Mouse (Mus musculus): Measurements from ENCODE around the gene Gm28374. TPM values are rescaled to one million over a fixed set of nuclear protein-coding genes. Genes with fewer than 3 reads are reported as not detected.
A peak's percentile ranks its signal among the peaks of the same experiment; 100 is the strongest.

The Gm28374 gene
- polyA plus RNA-seq, 1 experiment from 2014 or later, result 2.7 TPM

DNA sequence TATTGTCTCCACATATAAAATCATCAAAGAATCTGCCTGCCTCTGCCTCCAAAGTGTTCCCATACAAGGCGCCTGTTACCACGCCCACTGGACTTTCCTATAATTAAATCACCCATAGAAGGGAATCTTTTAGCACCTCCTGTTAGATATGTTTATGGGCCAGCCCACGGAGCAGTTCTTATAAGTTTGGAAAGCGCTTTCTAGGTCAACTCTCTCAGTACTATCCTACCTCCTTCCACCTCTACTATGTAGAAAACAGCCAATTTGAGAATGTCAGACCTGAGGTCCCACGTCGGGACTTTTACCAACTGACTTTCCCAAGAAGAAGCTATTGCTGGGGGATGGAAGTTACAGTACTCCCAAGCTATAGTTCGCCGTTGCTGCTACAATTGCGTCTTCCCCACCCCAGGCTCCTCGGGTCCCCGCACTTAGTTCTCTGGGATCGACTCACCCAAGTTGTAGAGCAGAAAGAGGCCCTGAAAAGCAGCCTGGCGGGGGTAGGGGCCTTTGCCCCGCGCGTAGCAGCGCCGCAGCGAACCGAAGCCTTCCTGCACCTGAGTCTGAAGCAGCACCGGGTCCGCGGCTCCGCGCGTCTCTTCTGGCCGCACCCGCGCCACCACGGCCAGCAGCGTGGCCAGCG, 35.4 kb upstream of the Gm28374 start:
- H3K27me3 ChIP-seq, result no peaks in the 10 kb centered on the region
- peaks cover 29% of the 10 kb centered on the region for H3K4me1 ChIP-seq (replicated peaks)
- H3K27ac ChIP-seq, result peak overlapping the region; percentile 97
- H3K9me3 ChIP-seq, result no peaks in the 10 kb centered on the region
- WGBS, result 4% methylated on average over 32 of the region's 32 CpGs
- H3K36me3 ChIP-seq, result peaks cover 57% of the 10 kb centered on the region
- peak overlapping the region; percentile 91 for H3K4me3 ChIP-seq (replicated peaks)
- no peak for ATAC-seq (ENCODE audit: insufficient number of reproducible peaks, insufficient read depth, low FRiP score, low TSS enrichment, low read depth)
- peak overlapping the region; percentile 88 for H3K9ac ChIP-seq (replicated peaks)
- peak overlapping the region; percentile 88 for H3K4me2 ChIP-seq

DNA sequence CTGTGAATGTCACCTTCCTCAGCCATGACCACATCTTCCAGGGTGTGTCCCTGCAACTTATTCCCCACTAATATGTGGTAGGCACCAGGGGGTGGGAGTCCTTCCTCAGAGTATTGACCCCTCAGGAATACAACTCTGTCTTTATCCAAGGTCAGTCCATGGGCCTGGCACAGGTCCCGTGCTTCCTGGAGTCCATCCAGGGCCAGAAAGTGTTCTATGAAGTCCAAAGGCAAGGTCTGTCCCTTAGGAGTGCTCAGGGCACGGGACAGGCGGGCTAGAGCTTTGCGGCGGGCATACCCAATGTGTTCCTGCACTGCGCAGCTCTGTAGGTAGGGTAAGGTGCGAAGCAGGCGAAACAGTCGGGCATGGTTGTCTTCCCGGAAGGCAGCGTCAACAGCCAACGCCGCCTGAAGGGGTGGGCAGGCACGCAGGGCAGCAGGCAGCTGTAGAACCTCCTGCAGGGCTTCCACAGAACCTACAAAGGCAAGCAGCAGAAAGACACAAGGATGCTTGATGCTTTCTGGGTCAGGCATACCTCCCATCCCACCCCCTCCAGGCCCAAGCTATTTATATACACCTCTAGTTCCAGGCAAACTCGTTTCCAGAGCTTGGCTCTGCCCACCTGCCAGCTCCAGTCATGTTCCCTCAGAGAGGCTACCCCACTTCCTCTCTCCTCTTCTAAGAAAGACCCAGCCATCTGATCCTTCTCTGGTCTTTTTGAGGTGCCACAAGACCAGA, 34.2 kb upstream of the Gm28374 start:
- 90% methylated on average over 15 of the region's 15 CpGs for WGBS

GRCm38 (mm10) chr19:6113116-6113515, 31.1 kb upstream of the Gm28374 start:
- Histone ChIP-seq H3K27ac (no peak overlapping the region), H3K27me3 (no peaks in the 10 kb centered on the region), H3K4me2 (no peak overlapping the region), H3K9me3 (no peaks in the 10 kb centered on the region), H3K4me1 (replicated peaks) (peaks cover 11% of the 10 kb centered on the region), H3K9ac (replicated peaks) (no peak overlapping the region), H3K36me3 (peaks cover 44% of the 10 kb centered on the region), H3K4me3 (replicated peaks) (no peak overlapping the region)
- 69% methylated on average over 6 of the region's 6 CpGs for WGBS
- ATAC-seq (ENCODE audit: insufficient number of reproducible peaks, insufficient read depth, low FRiP score, low TSS enrichment, low read depth), result no peak

More for the DNA sequence above, 34.2 kb upstream of the Gm28374 start:
- Histone ChIP-seq H3K4me1 (replicated peaks) (peaks cover 21% of the 10 kb centered on the region), H3K9ac (replicated peaks) (0 out of 2 replicates have a peak overlapping the region, but pooled peaks have one; percentile 18), H3K9me3 (no peaks in the 10 kb centered on the region), H3K27ac (no peak overlapping the region), H3K27me3 (no peaks in the 10 kb centered on the region), H3K4me2 (no peak overlapping the region; the same call in 1 of the 2 replicates), H3K4me3 (replicated peaks) (no peak overlapping the region), H3K36me3 (peaks cover 54% of the 10 kb centered on the region)
- no peak for ATAC-seq (ENCODE audit: insufficient number of reproducible peaks, insufficient read depth, low FRiP score, low TSS enrichment, low read depth)

DNA sequence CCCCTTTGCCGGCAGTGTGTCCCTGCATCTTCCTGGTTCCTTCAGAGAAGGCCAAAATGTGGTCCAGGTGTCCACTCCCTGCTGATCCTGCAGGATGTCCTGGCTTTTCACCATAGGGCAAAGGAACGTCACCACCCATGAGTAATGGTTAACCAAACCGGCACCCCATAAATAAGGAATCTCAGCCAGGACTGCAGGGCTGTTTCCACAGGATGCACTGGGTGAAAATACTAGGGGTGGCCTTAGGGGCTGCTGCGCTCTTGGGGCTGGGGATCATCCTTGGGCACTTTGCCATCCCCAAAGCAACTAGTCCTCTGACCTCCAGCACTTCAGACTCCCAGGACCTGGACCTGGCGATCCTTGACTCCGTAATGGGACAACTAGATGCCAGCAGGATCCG, 23.5 kb upstream of the Gm28374 start, which contains the start of gene Naaladl1:
Gene Naaladl1 (plus strand): TSS at position 197 of the 400 bp plus-strand sequence.
- 80% methylated on average over 7 of the region's 7 CpGs for WGBS
- no peak within 1 kb of the TSS for H3K9ac ChIP-seq (replicated peaks)
- no peak for ATAC-seq (ENCODE audit: insufficient number of reproducible peaks, insufficient read depth, low FRiP score, low TSS enrichment, low read depth)
- H3K36me3 ChIP-seq, result no peaks in the 10 kb centered on the region; the same call in 1 of the 2 replicates
- H3K4me1 ChIP-seq (replicated peaks), result no peaks in the 10 kb centered on the region
- no peak within 1 kb of the TSS for H3K4me2 ChIP-seq
- H3K4me3 ChIP-seq (replicated peaks), result no peak within 1 kb of the TSS
- no peaks in the 10 kb centered on the region for H3K27me3 ChIP-seq
- H3K9me3 ChIP-seq, result no peaks in the 10 kb centered on the region
- no peak within 1 kb of the TSS for H3K27ac ChIP-seq

- H3K4me1 ChIP-seq (replicated peaks), result no peaks in the 10 kb centered on the region
- no peak overlapping the region for H3K9ac ChIP-seq (replicated peaks)
- WGBS, result 77% methylated on average over 4 of the region's 4 CpGs
- H3K4me2 ChIP-seq, result no peak overlapping the region
- H3K4me3 ChIP-seq (replicated peaks), result no peak overlapping the region
- peaks cover 6% of the 10 kb centered on the region; the same call in 1 of the 2 replicates for H3K36me3 ChIP-seq
- no peaks in the 10 kb centered on the region for H3K9me3 ChIP-seq
- no peak overlapping the region for H3K27ac ChIP-seq
- H3K27me3 ChIP-seq, result no peaks in the 10 kb centered on the region
- ATAC-seq (ENCODE audit: insufficient number of reproducible peaks, insufficient read depth, low FRiP score, low TSS enrichment, low read depth), result no peak
Observed at GRCm38 (mm10) chr19:6104476-6104875, 22.4 kb upstream of the Gm28374 start.

DNA sequence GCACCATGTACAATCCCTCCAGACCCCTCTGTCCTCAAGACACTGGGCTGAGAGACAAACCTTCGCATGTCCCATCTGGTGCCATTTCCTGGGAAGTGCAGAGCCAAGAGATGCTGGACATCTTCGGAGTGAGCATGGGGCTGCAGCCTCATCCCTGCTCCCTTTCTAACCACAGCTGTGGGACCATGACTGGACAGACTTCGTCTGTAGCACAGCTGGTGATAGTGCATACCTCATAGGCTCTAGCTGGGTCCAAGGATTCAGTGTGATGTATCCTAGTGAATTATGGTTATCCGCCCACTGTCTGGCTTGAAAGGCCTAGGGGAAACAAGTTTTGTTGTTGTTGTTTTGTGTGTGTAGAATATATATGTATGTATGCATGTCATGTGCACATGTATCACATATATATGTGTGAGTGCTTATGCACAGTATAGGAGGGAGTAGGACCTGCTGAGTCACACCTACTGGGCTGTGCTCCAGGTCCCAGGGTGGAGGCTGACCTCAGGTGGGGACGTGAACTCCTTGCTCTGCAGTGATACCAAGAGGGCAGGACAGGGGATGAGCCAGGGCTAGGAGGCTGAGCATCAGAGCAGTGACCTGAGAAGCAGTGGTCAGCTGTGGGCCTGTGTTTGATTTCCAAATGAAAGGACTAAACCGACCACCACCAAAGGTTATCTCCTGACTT, 20.3 kb upstream of the Gm28374 start:
- no peak overlapping the region for H3K27ac ChIP-seq
- no peaks in the 10 kb centered on the region for H3K27me3 ChIP-seq
- peaks cover 16% of the 10 kb centered on the region for H3K36me3 ChIP-seq
- H3K9ac ChIP-seq (replicated peaks), result no peak overlapping the region
- ATAC-seq (ENCODE audit: insufficient number of reproducible peaks, insufficient read depth, low FRiP score, low TSS enrichment, low read depth), result no peak
- no peak overlapping the region for H3K4me2 ChIP-seq
- WGBS, result 84% methylated on average over 6 of the region's 6 CpGs
- no peaks in the 10 kb centered on the region for H3K4me1 ChIP-seq (replicated peaks)
- H3K4me3 ChIP-seq (replicated peaks), result no peak overlapping the region
- H3K9me3 ChIP-seq, result no peaks in the 10 kb centered on the region

DNA sequence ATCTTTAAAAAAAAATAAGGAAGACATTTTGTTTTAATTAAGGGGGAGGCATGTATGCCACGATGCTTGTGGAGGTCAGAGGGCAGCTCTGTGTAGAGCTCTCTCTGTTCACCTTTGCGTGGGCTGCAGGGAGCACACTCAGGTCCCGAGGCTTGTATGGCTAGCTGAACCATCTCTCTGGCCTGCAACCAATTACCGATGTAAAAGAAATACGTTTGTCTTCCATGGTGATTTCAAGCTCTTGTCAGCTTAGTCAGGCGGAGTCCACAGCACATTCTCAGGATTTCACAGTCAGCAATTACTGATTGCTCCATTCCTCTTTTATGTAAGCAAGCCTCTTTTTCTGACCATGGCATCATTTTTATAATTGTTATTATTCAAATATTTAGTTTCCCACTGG, 19.1 kb upstream of the Gm28374 start:
- Histone ChIP-seq H3K4me3 (replicated peaks) (no peak overlapping the region), H3K4me1 (replicated peaks) (no peaks in the 10 kb centered on the region), H3K9ac (replicated peaks) (no peak overlapping the region), H3K4me2 (no peak overlapping the region), H3K36me3 (peaks cover 25% of the 10 kb centered on the region), H3K9me3 (no peaks in the 10 kb centered on the region), H3K27me3 (no peaks in the 10 kb centered on the region), H3K27ac (no peak overlapping the region)
- WGBS, result 29% methylated on average over 6 of the region's 6 CpGs
- ATAC-seq (ENCODE audit: insufficient number of reproducible peaks, insufficient read depth, low FRiP score, low TSS enrichment, low read depth), result no peak

DNA sequence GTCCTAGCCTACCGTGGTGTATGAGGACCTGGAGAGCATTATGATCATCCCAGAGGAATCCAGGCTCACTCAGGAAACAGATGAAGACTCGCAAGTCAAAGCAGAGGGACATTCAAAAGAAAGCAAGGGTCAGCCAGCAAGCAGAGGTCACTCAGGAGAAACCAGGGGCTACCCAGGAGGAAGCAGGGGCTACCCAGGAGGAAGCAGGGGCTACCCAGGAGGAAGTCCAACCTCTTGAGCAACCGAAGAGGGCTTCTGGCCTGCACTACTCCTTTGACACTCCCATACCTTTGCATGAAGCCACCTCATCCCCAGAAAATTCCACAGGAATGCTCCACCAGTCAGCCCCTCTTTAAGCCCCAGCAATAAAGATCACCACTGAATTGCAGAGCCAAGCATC, 15.8 kb upstream of the Gm28374 start:
- Histone ChIP-seq H3K4me2 (no peak overlapping the region), H3K9me3 (no peaks in the 10 kb centered on the region), H3K27me3 (no peaks in the 10 kb centered on the region), H3K4me1 (replicated peaks) (no peaks in the 10 kb centered on the region), H3K4me3 (replicated peaks) (no peak overlapping the region), H3K36me3 (peaks cover 48% of the 10 kb centered on the region), H3K27ac (no peak overlapping the region), H3K9ac (replicated peaks) (no peak overlapping the region)
- WGBS, result 88% methylated on average over 3 of the region's 3 CpGs
- no peak for ATAC-seq (ENCODE audit: insufficient number of reproducible peaks, insufficient read depth, low FRiP score, low TSS enrichment, low read depth)

GRCm38 (mm10) chr19:6094119-6094518, 12.1 kb upstream of the Gm28374 start, which contains the start of gene AC131692.1:
Gene AC131692.1 (plus strand): TSS chr19:6094419.
- H3K4me2 ChIP-seq, result no peak within 1 kb of the TSS
- H3K36me3 ChIP-seq, result peaks cover 78% of the 10 kb centered on the region
- H3K27me3 ChIP-seq, result no peaks in the 10 kb centered on the region
- no peaks in the 10 kb centered on the region for H3K4me1 ChIP-seq (replicated peaks)
- 92% methylated on average over 7 of the region's 7 CpGs for WGBS
- H3K9ac ChIP-seq (replicated peaks), result no peak within 1 kb of the TSS
- no peak for ATAC-seq (ENCODE audit: insufficient number of reproducible peaks, insufficient read depth, low FRiP score, low TSS enrichment, low read depth)
- H3K9me3 ChIP-seq, result no peaks in the 10 kb centered on the region
- no peak within 1 kb of the TSS for H3K27ac ChIP-seq
- H3K4me3 ChIP-seq (replicated peaks), result no peak within 1 kb of the TSS

DNA sequence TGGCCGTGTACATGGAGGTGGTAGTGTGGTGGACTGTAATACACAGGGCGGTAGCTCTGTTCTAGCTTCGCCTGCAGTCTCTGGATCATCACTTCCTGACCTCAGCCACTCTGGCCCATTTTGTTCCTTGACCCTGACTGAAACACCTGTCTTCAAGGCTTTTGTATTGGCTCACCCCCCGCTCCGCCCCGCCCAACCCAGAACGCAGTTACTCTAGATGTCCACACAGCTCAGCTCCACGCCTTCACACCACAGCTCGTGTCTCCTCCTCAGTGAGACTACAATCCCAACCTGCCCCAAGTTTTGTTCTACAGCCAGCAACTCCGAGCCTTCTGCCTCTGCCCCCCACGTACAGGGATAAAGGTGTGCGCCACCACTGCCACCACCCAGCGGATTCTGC, 6.8 kb upstream of the Gm28374 start:
- no peak for ATAC-seq (ENCODE audit: insufficient number of reproducible peaks, insufficient read depth, low FRiP score, low TSS enrichment, low read depth)
- H3K9me3 ChIP-seq, result no peaks in the 10 kb centered on the region
- peaks cover 70% of the 10 kb centered on the region for H3K36me3 ChIP-seq
- H3K4me2 ChIP-seq, result no peak overlapping the region
- H3K27me3 ChIP-seq, result no peaks in the 10 kb centered on the region
- H3K4me3 ChIP-seq (replicated peaks), result no peak overlapping the region
- H3K9ac ChIP-seq (replicated peaks), result no peak overlapping the region
- H3K27ac ChIP-seq, result no peak overlapping the region
- WGBS, result 95% methylated on average over 13 of the region's 13 CpGs
- peaks cover 11% of the 10 kb centered on the region for H3K4me1 ChIP-seq (replicated peaks)

GRCm38 (mm10) chr19:6085417-6085879, 3.4 kb upstream of the Gm28374 start:
- Histone ChIP-seq H3K27me3 (no peaks in the 10 kb centered on the region), H3K4me1 (replicated peaks) (peaks cover 17% of the 10 kb centered on the region), H3K9me3 (no peaks in the 10 kb centered on the region), H3K4me2 (peak overlapping the region; percentile 96), H3K36me3 (peaks cover 67% of the 10 kb centered on the region), H3K27ac (peak overlapping the region; percentile 56), H3K9ac (replicated peaks) (peak overlapping the region; percentile 70), H3K4me3 (replicated peaks) (peak overlapping the region; percentile 81)
- ATAC-seq (ENCODE audit: insufficient number of reproducible peaks, insufficient read depth, low FRiP score, low TSS enrichment, low read depth), result 0 out of 2 replicates have a peak, but pooled peaks have one; percentile 34
- 1% methylated on average over 17 of the region's 17 CpGs for WGBS
